Mouse (Mus musculus): ENCODE measurements around the gene Wasf2. TPM values are rescaled to one million over a fixed set of nuclear protein-coding genes. Genes with fewer than 3 reads are reported as not detected.

The Wasf2 gene
- 13.8 TPM for polyA plus RNA-seq (2014; fragmentation: Illumina TruSeq; extraction: RNeasy Lipid Tissue Mini Kit (QIAGEN cat#74804); ENCODE audit: low read depth, low replicate concordance)

GRCm38 (mm10) chr4:133129931-133130889, at the start of gene Wasf2:
Gene Wasf2 (plus strand): TSS chr4:133130505.

GRCm38 (mm10) chr4:133211751-133212561, 81.7 kb downstream of the Wasf2 start, which contains the start of the genes Cd164l2 and Gpr3:
Gene Cd164l2 (plus strand): TSS chr4:133212131.
Gene Gpr3 (minus strand): TSS chr4:133212536.

GRCm38 (mm10) chr4:133240490-133240921, 110.2 kb downstream of the Wasf2 start, which contains the start of gene Map3k6:
Gene Map3k6 (plus strand): TSS chr4:133240818.

Other genes with a start within 250 kb of the Wasf2 start
- gene Stx12, start 246.0 kb upstream of the Wasf2 start, polyA plus RNA-seq (2014; fragmentation: Illumina TruSeq; extraction: RNeasy Lipid Tissue Mini Kit (QIAGEN cat#74804); ENCODE audit: low read depth, low replicate concordance): 33.1 TPM
- gene Fam76a, start 207.9 kb upstream of the Wasf2 start, polyA plus RNA-seq (2014; fragmentation: Illumina TruSeq; extraction: RNeasy Lipid Tissue Mini Kit (QIAGEN cat#74804); ENCODE audit: low read depth, low replicate concordance): 10.5 TPM
- gene Fgr, start 156.4 kb upstream of the Wasf2 start, polyA plus RNA-seq (2014; fragmentation: Illumina TruSeq; extraction: RNeasy Lipid Tissue Mini Kit (QIAGEN cat#74804); ENCODE audit: low read depth, low replicate concordance): 0.72 TPM
- 1.3 TPM for gene Ahdc1, start 119.2 kb upstream of the Wasf2 start, polyA plus RNA-seq (2014; fragmentation: Illumina TruSeq; extraction: RNeasy Lipid Tissue Mini Kit (QIAGEN cat#74804); ENCODE audit: low read depth, low replicate concordance)
- not detected for gene Cd164l2, start 81.6 kb downstream of the Wasf2 start, polyA plus RNA-seq (2014; fragmentation: Illumina TruSeq; extraction: RNeasy Lipid Tissue Mini Kit (QIAGEN cat#74804); ENCODE audit: low read depth, low replicate concordance)
- not detected for gene Gpr3, start 82.0 kb downstream of the Wasf2 start, polyA plus RNA-seq (2014; fragmentation: Illumina TruSeq; extraction: RNeasy Lipid Tissue Mini Kit (QIAGEN cat#74804); ENCODE audit: low read depth, low replicate concordance)
- not detected for gene Map3k6, start 110.3 kb downstream of the Wasf2 start, polyA plus RNA-seq (2014; fragmentation: Illumina TruSeq; extraction: RNeasy Lipid Tissue Mini Kit (QIAGEN cat#74804); ENCODE audit: low read depth, low replicate concordance)
- not detected for gene Sytl1, start 132.6 kb downstream of the Wasf2 start, polyA plus RNA-seq (2014; fragmentation: Illumina TruSeq; extraction: RNeasy Lipid Tissue Mini Kit (QIAGEN cat#74804); ENCODE audit: low read depth, low replicate concordance)
- 3.8 TPM for gene Tmem222, start 147.3 kb downstream of the Wasf2 start, polyA plus RNA-seq (2014; fragmentation: Illumina TruSeq; extraction: RNeasy Lipid Tissue Mini Kit (QIAGEN cat#74804); ENCODE audit: low read depth, low replicate concordance)
- 7.5 TPM for gene Wdtc1, start 223.0 kb downstream of the Wasf2 start, polyA plus RNA-seq (2014; fragmentation: Illumina TruSeq; extraction: RNeasy Lipid Tissue Mini Kit (QIAGEN cat#74804); ENCODE audit: low read depth, low replicate concordance)
- 0.48 TPM for gene Slc9a1, start 239.2 kb downstream of the Wasf2 start, polyA plus RNA-seq (2014; fragmentation: Illumina TruSeq; extraction: RNeasy Lipid Tissue Mini Kit (QIAGEN cat#74804); ENCODE audit: low read depth, low replicate concordance)

Measured in liver, adult 10 weeks (tissue).